Mouse (Mus musculus) MEL (cell line): Measurements from ENCODE around the gene Ncbp2.

ENCODE experiments used
- CTCF ChIP-seq, 3 experiments: IDR thresholded peaks in 2 of 3; conservative IDR thresholded peaks in 1 of 3; 2 replicates each; pipeline ENCODE4 v1.5.1; 2011 to 2012; ENCODE audit warnings: low read length in 3 of 3, low read depth in 2 of 3, mild to moderate bottlenecking in 2 of 3, improper control_type of control experiment in 1 of 3, inconsistent platforms in 1 of 3, mixed read lengths in 1 of 3, moderate library complexity in 1 of 3; ENCODE audit not compliant: control insufficient read depth in 1 of 3, insufficient read depth in 1 of 3, poor library complexity in 1 of 3, severe bottlenecking in 1 of 3
- KAT2A ChIP-seq: conservative IDR thresholded peaks from 2 replicates; pipeline ENCODE4 v1.6.1; 2012; ENCODE audit warnings: low read depth, low read length, improper control_type of control experiment, inconsistent platforms
- MAFK ChIP-seq: IDR thresholded peaks from 2 replicates; pipeline ENCODE4 v1.6.1; 2011; ENCODE audit warnings: low read depth, mild to moderate bottlenecking, low read length, improper control_type of control experiment, borderline replicate concordance
- POLR2A ChIP-seq, 2 experiments: IDR thresholded peaks; 2 replicates each; pipeline ENCODE4 v1.6.1; 2011 to 2012; ENCODE audit warnings: low read length in 2 of 2, mild to moderate bottlenecking in 2 of 2, control low read depth in 1 of 2, improper control_type of control experiment in 1 of 2, low read depth in 1 of 2, moderate library complexity in 1 of 2; ENCODE audit not compliant: control insufficient read depth in 1 of 2, insufficient read depth in 1 of 2, poor library complexity in 1 of 2
- POLR2AphosphoS2 ChIP-seq: IDR thresholded peaks from 2 replicates; pipeline ENCODE4 v1.6.1; 2011; ENCODE audit warnings: low read length, improper control_type of control experiment
- POLR2AphosphoS5 ChIP-seq: IDR thresholded peaks from 2 replicates; pipeline ENCODE4 v1.6.1; 2012; ENCODE audit warnings: low read depth, borderline replicate concordance, mild to moderate bottlenecking, inconsistent platforms, low read length, moderate library complexity, mixed read lengths
- SIN3A ChIP-seq: IDR thresholded peaks from 2 replicates; pipeline ENCODE4 v1.6.1; 2012; ENCODE audit warnings: low read length, improper control_type of control experiment, inconsistent platforms
- SMC3 ChIP-seq: IDR thresholded peaks from 2 replicates; pipeline ENCODE4 v1.6.1; 2011; ENCODE audit warnings: low read depth, low read length, improper control_type of control experiment
- TAL1 ChIP-seq: IDR thresholded peaks from 2 replicates; pipeline ENCODE4 v1.6.1; 2012; ENCODE audit warnings: mild to moderate bottlenecking, inconsistent platforms, low read length, moderate library complexity, mixed read lengths
- TBP ChIP-seq: IDR thresholded peaks from 2 replicates; pipeline ENCODE4 v1.8.0; 2011; ENCODE audit warnings: low read depth, low read length, improper control_type of control experiment
- ZC3H11A ChIP-seq: IDR thresholded peaks from 2 replicates; pipeline ENCODE4 v1.6.1; 2012; ENCODE audit warnings: low read depth, mild to moderate bottlenecking, inconsistent platforms, low read length, improper control_type of control experiment
- ZKSCAN1 ChIP-seq: IDR thresholded peaks from 2 replicates; pipeline ENCODE4 v1.6.1; 2012; ENCODE audit warnings: low read depth, mild to moderate bottlenecking, inconsistent platforms, low read length, improper control_type of control experiment, moderate library complexity

GRCm38 (mm10) chr16:31905891-31906825 is 42.2 kb upstream of the Ncbp2 start:
- TF ChIP-seq ZC3H11A, result no peak
- TF ChIP-seq CTCF (IDR thresholded peaks at IDR 0.05 in 2 of 3, conservative IDR thresholded peaks at IDR 0.05 in 1 of 3; ENCODE audit: control insufficient read depth in 1 of 3, insufficient read depth in 1 of 3, low read depth in 2 of 3, low read length in 3 of 3, poor library complexity in 1 of 3, severe bottlenecking in 1 of 3), result no peak
- no peak for TF ChIP-seq POLR2AphosphoS2
- TF ChIP-seq POLR2AphosphoS5, result no peak
- no peak for TF ChIP-seq SMC3
- TF ChIP-seq TBP, result no peak
- TF ChIP-seq ZKSCAN1, result no peak
- no peak for TF ChIP-seq MAFK
- TF ChIP-seq KAT2A, result no peak
- no peak for TF ChIP-seq TAL1
- TF ChIP-seq SIN3A, result no peak
- TF ChIP-seq POLR2A (IDR thresholded peaks at IDR 0.05; ENCODE audit: control insufficient read depth in 1 of 2, insufficient read depth in 1 of 2, low read depth in 1 of 2, low read length in 2 of 2, poor library complexity in 1 of 2), result no peak
